Mouse (Mus musculus): Measurements from ENCODE around the gene Nol7.

DNA sequence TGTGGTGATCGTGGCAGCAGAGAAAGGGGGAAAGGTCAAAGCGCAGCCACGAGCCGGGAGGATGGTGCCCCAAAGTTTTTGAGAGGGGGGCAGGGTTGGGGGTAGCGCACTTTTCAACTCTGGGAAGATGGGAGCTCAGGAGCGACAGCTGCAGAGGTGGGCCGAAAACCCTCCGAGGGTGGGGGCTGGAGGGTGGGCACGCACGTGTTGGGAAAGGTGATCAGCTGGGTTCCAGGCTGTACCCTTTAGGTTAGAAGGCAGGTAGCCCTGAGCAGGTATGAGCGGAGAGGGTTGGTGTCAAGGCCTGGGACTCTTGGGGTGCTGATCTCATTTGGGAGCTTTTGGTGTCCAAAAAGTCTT lies 32.4 kb upstream of the Nol7 start:
- TF ChIP-seq CTCF (IDR thresholded peaks at IDR 0.05; ENCODE audit: borderline replicate concordance, control insufficient read depth, extremely low read depth, insufficient read depth, low read length, poor library complexity) (no peak), POLR2A (IDR thresholded peaks at IDR 0.05; ENCODE audit: control insufficient read depth, extremely low read depth, insufficient read depth, low read length, poor library complexity) (no peak)

Data from thymus, adult 2 months (tissue).